Mouse (Mus musculus) urinary bladder, postnatal 10 days (tissue): ENCODE data around the gene Nedd4.
"Not testable (repeated sequence)": the region's sequence is repeated elsewhere in the genome, so short reads cannot be mapped to it uniquely, and the experiment has no call there.

Source experiments
- DNase-seq: peaks from one replicate; pipeline ENCODE4 v3.0.0; 2022; ENCODE audit warnings: low spot score

The Nedd4 gene

DNA sequence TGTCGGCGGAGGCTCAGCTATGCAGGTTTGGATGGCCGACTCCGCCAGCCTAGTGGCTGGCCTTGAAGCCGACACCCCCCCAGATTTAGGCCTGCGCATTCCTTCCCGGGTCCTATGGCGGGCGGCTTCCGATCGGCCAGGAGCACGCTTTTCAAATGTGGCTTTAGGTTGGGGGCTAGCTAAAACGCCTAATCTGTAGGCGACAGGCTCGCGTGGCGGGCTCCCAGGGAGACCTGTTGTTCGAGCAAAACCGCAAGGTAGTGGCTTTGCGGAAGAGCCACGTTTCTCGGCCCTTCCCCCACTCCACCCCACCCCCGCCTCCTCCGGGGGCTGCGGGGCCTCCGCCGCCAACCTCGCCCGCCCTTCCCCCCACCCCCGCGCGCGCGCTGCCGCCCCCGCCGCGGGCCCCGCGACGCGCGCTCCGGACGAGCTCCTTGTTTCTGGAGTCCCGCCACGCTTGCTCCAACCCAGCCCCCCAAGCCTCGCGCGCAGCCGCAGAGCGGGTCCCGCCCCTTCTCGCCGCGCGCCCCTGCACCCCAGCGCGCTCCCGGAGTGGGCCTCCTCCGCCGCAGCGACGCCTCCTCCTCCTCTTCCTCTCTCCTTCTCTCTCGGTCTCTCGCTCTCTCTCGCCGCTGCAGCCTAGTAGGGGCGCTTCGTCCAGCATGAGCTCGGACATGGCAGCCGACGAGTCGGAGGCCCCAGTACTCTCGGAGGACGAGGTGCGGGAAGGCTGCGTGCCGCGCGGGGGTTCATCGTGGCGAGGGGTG lies at the start of gene Nedd4:
Gene Nedd4 (plus strand): TSS at position 452 of the 767 bp plus-strand sequence.
- DNase-seq, result peak; percentile 86

- no peak for DNase-seq
These were observed 48.3 kb upstream of the Nedd4 start for GRCm38 (mm10) chr9:72613884-72614283.

- no peak for DNase-seq
These were observed 47.2 kb upstream of the Nedd4 start for GRCm38 (mm10) chr9:72614786-72615480.

- no peak for DNase-seq
These were observed 44.1 kb upstream of the Nedd4 start for GRCm38 (mm10) chr9:72618037-72618436.

DNA sequence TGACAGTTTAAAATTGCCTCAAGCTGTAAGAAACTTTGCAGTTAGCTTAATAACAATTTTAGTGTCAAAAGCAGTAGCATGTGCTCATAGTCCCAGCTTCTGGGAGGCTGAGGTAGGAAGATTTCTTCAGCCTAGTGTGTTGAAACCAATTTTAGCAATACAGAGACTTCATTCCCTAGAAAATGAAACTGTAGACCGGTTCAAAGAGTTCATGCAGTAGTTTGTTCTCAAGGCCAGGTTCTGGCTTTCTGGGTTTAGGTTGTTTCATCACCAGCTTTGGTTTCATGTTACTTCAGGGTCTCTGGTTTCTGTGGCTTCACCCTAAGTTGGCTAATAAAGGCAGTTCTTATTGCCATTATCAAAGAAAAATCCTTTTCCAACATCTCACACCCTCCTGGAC lies 38.5 kb upstream of the Nedd4 start:
- no peak for DNase-seq

GRCm38 (mm10) chr9:72627598-72627997 lies 34.5 kb upstream of the Nedd4 start:
- DNase-seq, result no peak

DNA sequence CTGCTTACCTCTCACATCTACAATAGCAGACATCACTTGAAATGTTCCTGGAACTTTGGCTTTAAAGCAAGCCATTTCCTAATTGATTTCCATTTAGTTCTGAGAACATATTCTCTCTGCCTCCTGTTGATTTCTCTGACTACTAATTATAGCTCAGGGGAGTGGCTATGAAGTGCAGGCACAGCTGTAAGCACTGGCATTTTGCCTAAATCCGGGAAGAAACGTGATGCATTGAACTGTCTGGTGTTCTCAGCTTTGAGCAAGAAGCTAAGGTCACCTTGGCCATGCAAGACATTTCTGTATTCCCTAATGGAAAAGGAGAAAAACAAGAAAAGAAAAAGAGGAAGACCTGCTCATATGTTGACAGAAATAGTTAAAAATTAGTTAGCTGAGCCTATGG lies 33.6 kb upstream of the Nedd4 start:
- DNase-seq, result no peak

- no peak for DNase-seq
These were observed 29.9 kb upstream of the Nedd4 start for GRCm38 (mm10) chr9:72632198-72632597.

- DNase-seq, result no peak
These were observed 27.0 kb upstream of the Nedd4 start for GRCm38 (mm10) chr9:72635134-72635533.

DNA sequence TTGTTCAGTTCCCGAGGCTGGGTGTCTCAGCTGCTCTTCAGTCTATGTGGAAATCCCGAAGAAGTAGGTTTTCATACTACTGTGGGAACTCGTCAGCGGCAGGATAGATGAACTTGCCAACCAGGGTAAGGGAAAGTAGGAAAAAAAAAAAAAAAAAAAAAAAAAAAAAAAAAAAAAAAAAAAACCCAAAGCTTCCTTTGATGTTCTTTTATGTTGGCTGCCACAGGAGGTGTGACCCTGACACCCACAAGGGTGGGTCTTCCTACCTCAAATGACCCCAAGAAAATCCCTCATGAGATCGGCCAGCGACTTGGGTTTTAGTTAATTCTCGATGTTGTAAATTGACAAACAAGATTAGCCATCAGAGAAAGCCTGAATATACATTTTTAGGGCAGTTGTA lies 25.6 kb upstream of the Nedd4 start:
- no peak for DNase-seq

GRCm38 (mm10) chr9:72637243-72637642 lies 24.9 kb upstream of the Nedd4 start:
- DNase-seq, result no peak

DNA sequence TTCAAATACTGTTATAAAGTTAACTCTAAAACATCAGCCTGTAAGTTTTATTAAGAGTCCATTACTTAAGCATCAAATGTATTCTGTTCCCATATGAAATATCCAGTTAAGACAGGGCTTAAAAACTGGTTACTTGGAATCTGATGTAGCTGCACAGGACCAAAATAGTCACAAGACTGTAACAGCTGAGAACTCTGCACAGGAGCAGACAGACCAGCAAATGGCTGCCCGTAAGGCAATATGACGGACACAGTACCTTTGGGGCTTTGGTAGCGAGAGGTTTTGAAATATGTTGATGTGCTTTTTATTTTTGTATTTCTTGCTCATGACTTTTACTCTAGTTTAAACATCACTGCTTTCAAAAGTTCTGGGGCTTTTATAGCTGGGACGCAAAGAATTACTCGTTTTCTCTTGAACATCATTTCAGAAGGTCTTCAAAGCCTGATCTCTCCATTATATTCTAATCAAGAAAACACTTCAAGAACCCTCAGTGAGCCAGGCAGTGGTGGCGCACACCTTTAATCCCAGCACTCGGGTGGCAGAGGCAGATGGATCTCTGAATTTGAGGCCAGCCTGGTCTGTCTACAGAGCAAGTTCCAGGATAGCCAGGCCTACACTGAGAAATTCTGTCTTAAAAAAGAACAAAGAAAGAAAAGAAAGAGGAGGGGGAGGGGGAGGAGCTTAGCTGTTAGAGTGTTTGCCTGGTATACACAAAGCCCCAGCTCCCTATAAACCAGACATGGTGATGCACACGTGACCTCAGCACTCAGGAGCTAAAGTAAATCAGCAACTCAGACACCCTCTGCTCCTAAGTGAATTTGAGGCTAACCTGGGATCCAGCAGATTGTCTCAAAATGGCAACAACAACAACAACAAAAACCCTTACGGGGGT lies 22.9 kb upstream of the Nedd4 start:
- no peak for DNase-seq

DNA sequence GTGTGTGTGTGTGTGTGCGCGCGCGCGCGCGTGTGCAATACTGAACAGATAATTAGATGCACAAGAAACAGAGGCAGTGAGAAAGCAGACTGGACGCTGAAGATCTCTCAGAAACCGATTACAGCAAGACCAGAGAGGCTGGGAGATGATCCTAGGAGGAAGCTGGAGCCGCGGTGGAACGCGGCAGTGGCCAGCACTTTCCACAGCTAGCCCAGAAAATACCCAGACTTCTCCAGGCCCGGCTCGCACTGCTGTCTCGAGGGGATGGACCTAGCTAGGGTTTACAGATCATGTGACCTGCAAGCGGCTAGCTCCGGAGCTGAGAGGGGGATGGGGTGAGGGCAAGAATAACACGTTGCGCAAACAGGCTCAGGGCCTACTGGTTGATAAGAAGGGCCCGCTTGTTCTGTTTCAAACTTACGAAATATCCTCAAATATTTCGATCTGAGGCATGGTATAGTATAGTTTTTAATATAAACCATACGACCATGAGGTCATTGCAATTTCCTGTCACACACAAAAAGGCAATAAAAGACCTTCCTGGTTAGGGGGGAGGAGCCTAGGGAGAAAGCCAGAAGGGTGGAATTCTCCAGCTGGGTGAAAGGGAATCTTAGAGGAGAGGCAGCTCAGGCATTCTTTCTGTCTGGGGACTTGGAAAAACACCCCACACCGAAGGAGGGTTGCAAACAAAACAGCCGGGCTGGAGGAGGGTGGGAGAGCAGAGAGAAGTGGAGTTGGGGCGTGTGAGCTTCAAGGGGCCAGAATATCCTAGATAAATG lies 22.1 kb upstream of the Nedd4 start:
- peak; percentile 53 for DNase-seq

DNA sequence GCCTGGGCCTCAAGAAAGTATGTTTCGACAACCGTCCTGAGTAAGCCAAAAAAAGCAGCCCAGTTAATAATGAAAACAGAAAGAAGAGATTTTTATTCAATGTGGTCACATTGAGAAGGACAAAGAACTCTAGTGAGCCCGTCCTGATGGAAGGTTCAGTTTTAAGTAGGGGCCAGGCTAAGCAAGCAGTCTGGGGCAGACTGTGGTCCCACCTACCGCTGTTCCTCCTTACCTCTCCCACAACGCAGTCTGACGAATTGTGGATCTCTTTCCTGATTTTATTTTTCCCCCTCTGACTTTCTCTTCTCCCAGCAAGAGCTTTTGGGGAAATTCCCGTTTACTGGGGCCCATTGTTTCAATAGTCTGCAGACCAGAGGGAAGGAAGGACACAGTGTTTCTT lies 21.5 kb upstream of the Nedd4 start:
- DNase-seq, result no peak

- DNase-seq, result no peak
These were observed 21.0 kb upstream of the Nedd4 start for GRCm38 (mm10) chr9:72641093-72641680.

- DNase-seq, result not testable (repeated sequence)
These were observed 19.2 kb upstream of the Nedd4 start for GRCm38 (mm10) chr9:72642756-72643447.

GRCm38 (mm10) chr9:72643651-72644417 lies 18.3 kb upstream of the Nedd4 start:
- DNase-seq, result no peak

- DNase-seq, result no peak
These were observed 17.6 kb upstream of the Nedd4 start for GRCm38 (mm10) chr9:72644418-72645110.

GRCm38 (mm10) chr9:72649781-72650180 lies 12.4 kb upstream of the Nedd4 start:
- no peak for DNase-seq
